In genomic region chr15:31965542-31965941, GRCm38 (mm10) we compare ENCODE assay signal across 16 mouse cellular contexts.
"Had no signal": no experiment of that assay in that cellular context is flagged by ENCODE, and none has a peak within 500 bp of the region (broad histone marks: within the 10 kb centered on the region; RNA-seq: fewer than 3 reads in every experiment).

No protein-coding gene starts in this region.

- ATAC-seq: hindbrain, postnatal 0 days; intestine, embryonic 16.5 days had no signal

- DNase-seq: gastrocnemius, adult 2 months; gastrocnemius, postnatal 10 days; gastrocnemius, postnatal 25 days; heart, adult 2 months; heart, postnatal 14 days; heart, postnatal 36 days; kidney, adult 18-20 months; kidney, adult 8-10 months; kidney, postnatal 10 days; kidney, postnatal 25 days; kidney, postnatal 4 days; layer of hippocampus, postnatal 36 days; liver; liver, embryonic 13.5 days had no signal
